Mouse (Mus musculus): ENCODE data around the gene Foxr1. TPM values are rescaled to one million over a fixed set of nuclear protein-coding genes. Genes with fewer than 3 reads are reported as not detected.

Foxr1 gene
- total RNA-seq, 1 experiment from 2014 or later = not detected

DNA sequence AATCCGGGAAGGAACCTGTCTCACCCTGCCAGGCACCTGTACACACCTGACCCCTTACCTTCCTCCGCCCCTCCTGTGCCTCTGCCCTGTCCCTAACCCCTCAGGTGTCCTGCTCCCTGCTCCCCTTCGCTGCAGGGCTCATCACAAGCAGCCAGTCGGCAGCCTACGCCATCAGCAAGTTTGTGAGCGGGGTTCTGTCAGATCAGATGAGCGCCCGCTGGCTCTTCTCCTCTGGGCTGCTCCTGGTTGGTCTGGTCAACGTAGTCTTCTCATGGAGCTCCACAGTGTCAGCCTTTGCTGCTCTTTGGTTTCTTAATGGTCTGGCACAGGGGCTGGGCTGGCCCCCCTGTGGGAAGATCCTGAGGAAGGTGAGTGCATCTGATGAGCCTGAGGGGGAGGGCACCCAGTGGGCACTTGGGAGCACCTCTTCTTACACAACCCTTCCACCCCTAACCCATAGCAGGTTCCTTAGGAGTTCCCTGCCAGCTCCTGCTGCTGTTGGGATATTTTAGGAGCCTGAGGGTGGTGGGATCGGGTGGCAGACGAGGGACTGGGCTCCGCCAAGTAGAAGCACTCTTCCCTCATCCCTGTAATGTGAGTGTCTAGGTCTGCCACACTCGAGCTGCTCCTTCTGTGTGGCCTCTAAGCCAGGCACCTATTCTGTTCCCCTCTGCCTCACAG is 41.7 kb downstream of the Foxr1 start:
- no peak for ATAC-seq (replicated peaks in 1 of 2; ENCODE audit: insufficient read depth in 1 of 2, low FRiP score in 2 of 2, low TSS enrichment in 1 of 2, low read depth in 1 of 2, poor library complexity in 2 of 2, severe bottlenecking in 2 of 2)

GRCm38 (mm10) chr9:44398551-44398950 is 42.4 kb downstream of the Foxr1 start:
- no peak for ATAC-seq (replicated peaks in 1 of 2; ENCODE audit: insufficient read depth in 1 of 2, low FRiP score in 2 of 2, low TSS enrichment in 1 of 2, low read depth in 1 of 2, poor library complexity in 2 of 2, severe bottlenecking in 2 of 2)

DNA sequence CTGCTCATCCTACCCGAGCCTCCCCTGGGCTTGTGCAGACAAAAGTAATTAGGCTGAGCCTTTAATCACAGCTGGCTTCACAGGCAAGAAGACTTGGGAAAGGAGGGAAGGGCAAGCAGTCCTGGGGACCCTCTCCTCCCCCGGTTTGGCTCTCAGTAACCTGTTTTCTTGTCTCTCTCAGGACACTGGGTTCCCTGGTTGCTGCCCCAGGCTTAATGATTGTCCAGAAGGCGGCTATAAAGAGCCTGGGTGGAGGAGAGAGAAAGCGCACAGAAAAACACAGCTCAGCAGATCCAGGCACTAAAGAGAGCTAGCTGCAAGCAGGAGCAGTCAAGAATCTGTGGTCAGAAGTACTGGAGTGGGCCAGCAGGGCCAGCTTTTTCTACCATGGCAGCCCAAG is 42.8 kb downstream of the Foxr1 start:
- no peak for ATAC-seq (replicated peaks in 1 of 2; ENCODE audit: insufficient read depth in 1 of 2, low FRiP score in 2 of 2, low TSS enrichment in 1 of 2, low read depth in 1 of 2, poor library complexity in 2 of 2, severe bottlenecking in 2 of 2)

GRCm38 (mm10) chr9:44396684-44397411 is 44.1 kb downstream of the Foxr1 start, which contains the start of gene Slc37a4:
Gene Slc37a4 (plus strand): TSS chr9:44396852.
- ATAC-seq (replicated peaks in 1 of 2; ENCODE audit: insufficient read depth in 1 of 2, low FRiP score in 2 of 2, low TSS enrichment in 1 of 2, low read depth in 1 of 2, poor library complexity in 2 of 2, severe bottlenecking in 2 of 2) = peak; percentile 97 to 99

- ATAC-seq (replicated peaks in 1 of 2; ENCODE audit: insufficient read depth in 1 of 2, low FRiP score in 2 of 2, low TSS enrichment in 1 of 2, low read depth in 1 of 2, poor library complexity in 2 of 2, severe bottlenecking in 2 of 2) = peak; percentile 62 to 68; a peak in 3 of 4 replicates
Measured at GRCm38 (mm10) chr9:44391466-44391865, 49.5 kb downstream of the Foxr1 start.

DNA sequence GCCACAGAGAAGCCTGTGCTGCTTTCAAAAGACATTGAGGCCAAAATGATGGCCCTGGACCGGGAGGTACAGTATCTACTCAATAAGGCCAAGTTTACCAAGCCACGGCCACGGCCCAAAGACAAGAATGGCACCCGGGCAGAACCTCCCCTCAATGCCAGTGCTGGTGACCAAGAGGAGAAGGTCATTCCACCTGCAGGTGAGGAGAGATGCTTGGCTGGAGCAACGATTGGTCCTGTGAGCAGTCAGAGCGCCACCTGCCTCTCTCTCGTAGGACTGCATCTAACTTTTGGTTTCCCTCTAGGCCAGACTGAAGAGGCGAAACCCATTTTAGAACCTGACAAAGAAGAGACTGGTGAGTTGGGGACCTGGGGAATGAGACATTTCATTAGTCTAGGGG is 51.7 kb downstream of the Foxr1 start:
- peak in 1 of 2 experiments; percentile 57; a peak in 2 of 4 replicates for ATAC-seq (replicated peaks in 1 of 2; ENCODE audit: insufficient read depth in 1 of 2, low FRiP score in 2 of 2, low TSS enrichment in 1 of 2, low read depth in 1 of 2, poor library complexity in 2 of 2, severe bottlenecking in 2 of 2)

DNA sequence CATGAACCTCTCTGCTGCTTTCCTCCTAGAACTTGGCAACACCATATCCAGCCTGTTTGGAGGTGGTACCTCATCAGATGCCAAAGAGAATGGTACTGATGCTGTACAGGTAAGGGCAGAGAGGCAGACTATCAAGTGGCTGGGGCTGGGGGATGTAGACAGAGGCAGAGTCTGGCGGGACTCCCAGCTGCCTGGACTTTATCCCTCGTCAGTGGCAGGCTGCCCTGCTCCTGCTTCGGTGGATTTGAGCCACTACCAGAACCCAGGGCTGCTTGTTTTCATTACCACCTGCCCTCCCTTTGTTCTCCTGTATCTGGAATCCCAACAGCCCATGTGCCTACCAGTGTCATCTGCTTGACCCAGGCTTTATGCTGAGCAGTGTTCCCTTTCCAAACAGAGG is 53.7 kb downstream of the Foxr1 start:
- ATAC-seq (replicated peaks in 1 of 2; ENCODE audit: insufficient read depth in 1 of 2, low FRiP score in 2 of 2, low TSS enrichment in 1 of 2, low read depth in 1 of 2, poor library complexity in 2 of 2, severe bottlenecking in 2 of 2) = no peak

GRCm38 (mm10) chr9:44384596-44384995 is 56.3 kb downstream of the Foxr1 start:
- no peak for ATAC-seq (replicated peaks in 1 of 2; ENCODE audit: insufficient read depth in 1 of 2, low FRiP score in 2 of 2, low TSS enrichment in 1 of 2, low read depth in 1 of 2, poor library complexity in 2 of 2, severe bottlenecking in 2 of 2)

Other genes starting within 250 kb of the Foxr1 start
- gene Cbl, start 207.1 kb downstream of the Foxr1 start, total RNA-seq (2017) = 19.6 and 35.0 TPM in 2 replicates
- gene Ccdc153, start 200.5 kb downstream of the Foxr1 start, total RNA-seq (2017) = not detected in 2 replicates
- 0.35 TPM in 1 of 2 replicates, not detected in the other for gene Pdzd3, start 189.7 kb downstream of the Foxr1 start, total RNA-seq (2017)
- 2.1 and 6.6 TPM in 2 replicates for gene Nlrx1, start 172.5 kb downstream of the Foxr1 start, total RNA-seq (2017)
- gene Abcg4, start 152.5 kb downstream of the Foxr1 start, total RNA-seq (2017) = 0.99 and 2.5 TPM in 2 replicates
- 26.1 and 28.0 TPM in 2 replicates for gene Hinfp, start 135.5 kb downstream of the Foxr1 start, total RNA-seq (2017)
- 4.7 and 5.1 TPM in 2 replicates for gene C2cd2l, start 120.9 kb downstream of the Foxr1 start, total RNA-seq (2017)
- 15.2 and 17.4 TPM in 2 replicates for gene Dpagt1, start 115.1 kb downstream of the Foxr1 start, total RNA-seq (2017)
- gene H2afx, start 106.4 kb downstream of the Foxr1 start, total RNA-seq (2017) = 127 and 131 TPM in 2 replicates
- gene Hmbs, start 96.9 kb downstream of the Foxr1 start, total RNA-seq (2017) = 29.3 and 35.2 TPM in 2 replicates
- gene Vps11, start 79.5 kb downstream of the Foxr1 start, total RNA-seq (2017) = 14.3 and 16.1 TPM in 2 replicates
- 56.5 and 67.2 TPM in 2 replicates for gene Hyou1, start 61.6 kb downstream of the Foxr1 start, total RNA-seq (2017)
- gene Slc37a4, start 44.3 kb downstream of the Foxr1 start, total RNA-seq (2017) = 15.8 and 20.2 TPM in 2 replicates
- 1,716 and 2,164 TPM in 2 replicates for gene Rps25, start 34.0 kb downstream of the Foxr1 start, total RNA-seq (2017)
- 42.2 and 47.6 TPM in 2 replicates for gene Trappc4, start 33.5 kb downstream of the Foxr1 start, total RNA-seq (2017)
- 21.4 and 31.9 TPM in 2 replicates for gene Ccdc84, start 22.6 kb downstream of the Foxr1 start, total RNA-seq (2017)
- not detected in 2 replicates for gene Upk2, start 13.8 kb upstream of the Foxr1 start, total RNA-seq (2017)
- 5.9 and 6.1 TPM in 2 replicates for gene Bcl9l, start 41.7 kb upstream of the Foxr1 start, total RNA-seq (2017)
- 0.06 and 0.69 TPM in 2 replicates for gene Cxcr5, start 120.7 kb upstream of the Foxr1 start, total RNA-seq (2017)
- 131 and 147 TPM in 2 replicates for gene Ddx6, start 163.8 kb upstream of the Foxr1 start, total RNA-seq (2017)
- gene Treh, start 232.1 kb upstream of the Foxr1 start, total RNA-seq (2017) = not detected in 2 replicates